Mouse (Mus musculus): ENCODE measurements around the gene Tbc1d22a.
"Not testable (repeated sequence)": the region's sequence is repeated elsewhere in the genome, so short reads cannot be mapped to it uniquely, and the experiment has no call there.

Gene Tbc1d22a

DNA sequence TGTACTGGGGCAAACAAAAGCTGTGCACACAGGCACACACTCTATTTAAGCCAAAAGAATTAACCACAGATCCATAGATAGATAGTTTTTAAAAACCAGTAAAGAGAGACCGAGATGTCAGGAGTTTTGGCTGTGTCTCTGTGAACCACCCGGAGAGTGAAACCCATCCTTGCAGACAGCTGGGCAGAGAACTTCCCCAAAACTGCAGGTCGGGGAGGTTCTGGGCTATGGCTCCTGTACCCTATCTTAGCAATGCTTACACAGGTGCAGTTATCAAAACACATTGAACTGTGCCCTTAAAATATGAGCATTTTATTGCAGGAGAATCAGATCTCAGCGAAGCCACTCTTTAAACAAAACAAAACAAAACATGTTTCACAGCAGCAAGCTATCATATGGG, 33.8 kb upstream of the Tbc1d22a start:
- DNase-seq (ENCODE audit: low spot score in 2 of 2) = peak in 1 of 2 experiments; percentile 52

DNA sequence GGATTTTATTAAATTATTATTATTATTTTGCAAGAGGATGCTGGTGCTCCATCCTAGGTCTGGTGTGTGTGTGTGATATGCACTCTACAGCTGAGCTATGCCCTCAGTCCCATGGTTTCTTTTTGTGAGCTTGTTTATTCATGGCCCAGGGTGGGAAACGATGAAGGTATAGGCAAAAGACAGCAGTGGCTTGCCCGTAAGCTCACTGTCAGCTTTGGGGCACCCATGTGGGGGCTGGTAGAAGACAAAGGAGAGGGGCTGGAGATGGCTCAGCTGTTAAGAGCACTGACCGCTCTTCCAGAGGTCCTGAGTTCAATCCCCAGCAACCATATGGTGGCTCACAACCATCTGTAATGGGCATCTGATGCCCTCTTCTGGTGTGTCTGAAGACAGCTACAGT, 32.9 kb upstream of the Tbc1d22a start:
- not testable (repeated sequence) for DNase-seq (ENCODE audit: low spot score in 2 of 2)

- peak; percentile 71 to 80 for DNase-seq (ENCODE audit: low spot score in 2 of 2)
Observed at GRCm38 (mm10) chr15:86181941-86182439, 32.3 kb upstream of the Tbc1d22a start.

DNA sequence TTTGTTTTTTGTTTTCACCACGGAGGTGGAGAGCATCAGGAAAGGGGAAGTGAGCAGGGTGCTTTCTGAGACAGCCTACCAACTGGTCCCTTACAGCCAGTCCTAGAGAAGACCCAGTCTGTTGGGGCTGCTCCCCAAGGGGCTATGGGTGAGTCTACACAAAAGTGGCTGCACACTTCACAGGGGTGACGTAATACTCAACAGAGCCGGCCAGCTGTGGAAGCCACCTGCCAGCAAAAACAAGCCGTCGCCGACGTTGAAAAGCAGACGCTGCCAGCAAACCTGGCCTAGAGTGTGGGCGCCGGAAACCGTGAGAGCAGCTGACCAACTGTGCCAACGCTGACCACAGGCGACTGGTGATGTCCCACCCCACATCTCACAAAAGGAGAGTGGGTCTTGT, 31.6 kb upstream of the Tbc1d22a start:
- DNase-seq (ENCODE audit: low spot score in 2 of 2) = peak; percentile 82 to 88

GRCm38 (mm10) chr15:86183484-86183883, 30.8 kb upstream of the Tbc1d22a start:
- peak in 1 of 2 experiments; percentile 49 for DNase-seq (ENCODE audit: low spot score in 2 of 2)

DNA sequence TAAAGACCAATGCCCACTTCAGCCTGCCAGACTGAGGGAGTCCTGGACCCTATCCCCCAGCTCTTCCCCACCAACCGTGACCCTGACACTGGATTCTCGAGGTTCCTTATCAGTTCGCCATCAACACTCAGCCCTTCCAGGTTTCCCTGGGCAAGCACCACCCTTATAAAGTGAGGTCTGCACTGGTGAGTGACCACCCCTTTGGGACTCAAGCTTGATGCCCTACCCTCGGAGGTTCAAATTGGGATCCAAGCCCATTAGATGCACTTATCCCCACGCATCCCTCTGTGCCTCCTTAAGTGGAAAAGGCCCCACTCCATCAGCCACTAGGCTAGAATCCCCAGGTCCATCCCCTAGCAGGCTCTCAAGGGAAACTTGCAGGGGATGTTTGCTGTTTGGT, 30.2 kb upstream of the Tbc1d22a start:
- no peak for DNase-seq (ENCODE audit: low spot score in 2 of 2)

GRCm38 (mm10) chr15:86184851-86185688, 29.2 kb upstream of the Tbc1d22a start:
- DNase-seq (ENCODE audit: low spot score in 2 of 2) = peak in 1 of 2 experiments; percentile 60

DNA sequence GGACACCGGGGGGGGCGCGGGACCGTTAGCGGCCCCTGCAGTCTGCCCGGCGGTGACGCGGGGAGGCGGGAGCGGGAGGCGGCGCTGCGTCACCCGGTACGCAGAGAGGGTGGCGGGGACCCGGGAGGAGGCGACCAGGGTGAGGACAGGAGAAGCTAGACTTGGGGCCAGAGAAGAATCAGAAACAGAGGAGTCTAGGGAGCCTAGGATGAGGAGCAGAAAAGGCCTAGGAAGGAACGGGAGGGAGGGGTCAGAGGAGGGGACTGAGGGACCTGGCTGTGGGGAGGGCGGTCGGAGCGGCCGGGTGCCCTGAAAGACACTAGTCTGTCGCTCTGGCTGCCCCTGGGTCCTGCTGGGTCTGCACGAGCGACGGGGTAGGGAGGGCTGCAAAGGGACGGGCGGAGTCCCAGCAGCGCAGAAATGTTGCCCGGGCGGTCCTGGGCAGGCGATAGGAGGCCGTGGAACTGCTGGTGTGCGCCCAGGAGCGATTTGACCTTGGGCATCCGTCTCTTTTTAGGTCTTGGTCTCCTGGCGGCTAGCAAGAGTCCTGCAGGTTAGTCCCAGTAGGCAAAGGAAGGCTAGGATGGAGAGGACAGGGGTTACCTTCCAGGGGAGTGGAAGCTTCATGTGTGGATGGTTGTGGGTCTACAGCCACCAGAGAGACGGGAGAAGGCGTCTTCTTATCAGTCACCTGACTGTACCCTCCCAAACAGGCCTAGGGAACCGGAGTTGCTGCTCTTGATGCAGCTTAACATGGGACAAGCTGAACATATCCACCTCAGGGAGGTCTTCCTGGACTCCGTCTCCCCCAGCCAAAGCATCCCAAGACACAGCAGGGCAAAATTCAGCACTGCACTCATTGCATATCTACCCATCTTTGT, 28.3 kb upstream of the Tbc1d22a start, which contains the start of gene Cerk:
TSS of gene Cerk (minus strand) at position 453 of the 881 bp plus-strand sequence.
- DNase-seq (ENCODE audit: low spot score in 2 of 2) = peak; percentile 76 to 77

DNA sequence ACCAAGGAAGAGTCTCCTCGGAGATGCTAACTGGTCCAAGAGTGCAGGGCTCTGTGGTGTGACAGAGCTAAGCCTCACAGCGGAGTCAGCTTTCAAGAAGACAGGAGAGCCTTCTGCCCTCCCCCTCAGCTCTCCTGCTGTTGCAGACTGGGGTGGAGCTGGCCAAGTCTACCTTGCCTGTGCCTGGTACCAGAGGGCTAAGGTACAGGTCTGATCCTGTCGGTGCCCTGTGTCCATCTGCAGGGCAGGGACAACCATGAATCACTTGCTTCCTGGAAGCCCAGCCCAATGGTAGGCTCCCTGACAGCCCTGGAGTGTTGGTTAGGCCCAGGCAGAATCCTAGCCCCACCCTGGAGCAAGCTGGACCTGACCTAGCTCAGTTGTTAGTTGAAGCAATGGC, 27.6 kb upstream of the Tbc1d22a start:
- no peak for DNase-seq (ENCODE audit: low spot score in 2 of 2)

DNA sequence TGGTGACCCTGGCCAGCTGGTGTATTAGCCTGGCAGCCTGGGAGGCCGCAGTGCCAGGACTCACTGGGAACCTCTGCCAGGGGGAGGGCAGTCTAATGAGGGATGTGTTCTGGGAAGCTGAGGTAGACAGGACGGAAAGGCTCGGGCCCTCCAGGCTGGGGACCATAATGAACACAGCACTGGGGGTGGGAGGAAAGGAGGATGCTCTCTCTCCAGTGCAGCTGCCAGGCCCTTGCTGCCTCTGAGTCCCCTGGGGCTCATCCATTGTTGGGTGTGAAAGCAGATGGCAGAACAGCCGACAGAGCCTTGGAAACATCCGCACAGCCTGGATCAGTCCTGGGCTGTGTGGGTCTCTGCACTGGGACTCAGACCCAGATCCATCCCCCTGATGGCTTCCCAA, 26.1 kb upstream of the Tbc1d22a start:
- no peak for DNase-seq (ENCODE audit: low spot score in 2 of 2)

DNA sequence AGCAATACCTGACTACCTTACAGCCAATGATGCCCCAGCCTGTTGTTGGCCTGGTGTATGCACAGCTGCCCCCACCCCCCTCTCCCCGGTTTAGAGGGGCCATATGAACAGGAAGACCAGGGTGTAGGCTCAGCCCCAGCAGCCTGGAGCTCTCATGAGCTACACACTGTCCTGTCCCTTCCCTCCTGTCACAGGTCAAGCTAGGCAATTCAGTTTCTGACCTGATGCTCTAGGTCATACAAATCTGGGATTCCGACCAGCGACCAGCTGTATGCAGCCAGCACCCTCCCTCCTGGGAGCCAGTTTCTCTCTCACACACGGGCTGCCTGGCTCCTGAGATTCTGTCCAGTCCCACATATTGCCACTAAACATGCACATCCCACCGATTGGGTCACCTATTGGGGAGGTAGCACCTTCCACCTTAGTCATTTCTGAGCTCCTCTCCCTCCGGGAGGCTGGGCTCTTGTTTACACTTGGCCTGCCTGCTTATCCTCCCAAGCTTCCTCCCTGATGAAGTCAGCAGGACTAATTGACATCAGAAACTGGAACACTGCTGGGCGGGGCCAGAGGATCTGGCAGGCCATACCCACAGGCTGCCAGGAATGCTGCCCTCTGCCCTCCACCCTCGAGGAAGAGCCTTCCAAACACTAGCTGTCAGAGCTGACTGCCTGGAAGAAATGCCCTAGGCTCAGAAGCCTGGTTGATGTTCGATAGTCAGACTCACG, 25.4 kb upstream of the Tbc1d22a start:
- no peak for DNase-seq (ENCODE audit: low spot score in 2 of 2)

- DNase-seq (ENCODE audit: low spot score in 2 of 2) = no peak
Observed at GRCm38 (mm10) chr15:86190387-86190786, 23.9 kb upstream of the Tbc1d22a start.

GRCm38 (mm10) chr15:86191505-86191904, 22.8 kb upstream of the Tbc1d22a start:
- no peak for DNase-seq (ENCODE audit: low spot score in 2 of 2)

- no peak for DNase-seq (ENCODE audit: low spot score in 2 of 2)
Observed at GRCm38 (mm10) chr15:86191933-86192332, 22.3 kb upstream of the Tbc1d22a start.

DNA sequence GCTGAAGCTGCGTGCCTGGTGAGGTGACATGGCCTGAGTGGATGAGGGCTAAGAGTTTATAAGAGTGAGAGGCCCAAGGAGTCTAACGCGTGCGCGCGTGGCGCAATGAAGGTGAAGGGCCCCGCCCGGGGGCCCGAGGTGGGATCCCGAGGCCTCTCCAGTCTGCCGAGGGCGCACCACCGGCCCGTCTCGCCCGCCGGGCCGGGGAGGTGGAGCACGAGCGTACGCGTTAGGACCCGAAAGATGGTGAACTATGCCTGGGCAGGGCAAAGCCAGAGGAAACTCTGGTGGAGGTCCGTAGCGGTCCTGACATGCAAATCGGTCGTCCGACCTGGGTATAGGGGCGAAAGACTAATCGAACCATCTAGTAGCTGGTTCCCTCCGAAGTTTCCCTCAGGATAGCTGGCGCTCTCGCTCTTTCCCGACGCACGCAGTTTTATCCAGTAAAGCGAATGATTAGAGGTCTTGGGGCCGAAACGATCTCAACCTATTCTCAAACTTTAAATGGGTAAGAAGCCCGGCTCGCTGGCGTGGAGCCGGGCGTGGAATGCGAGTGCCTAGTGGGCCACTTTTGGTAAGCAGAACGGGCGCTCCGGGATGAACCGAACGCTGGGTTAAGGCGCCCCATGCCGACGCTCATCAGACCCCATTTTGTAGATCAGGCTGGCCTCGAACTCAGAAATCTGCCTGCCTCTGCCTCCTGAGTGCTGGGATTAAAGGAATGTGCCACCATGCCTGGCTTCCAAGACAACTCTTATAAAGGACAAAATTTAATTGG, 19.4 kb upstream of the Tbc1d22a start:
- DNase-seq (ENCODE audit: low spot score in 2 of 2) = peak in 1 of 2 experiments; percentile 49

DNA sequence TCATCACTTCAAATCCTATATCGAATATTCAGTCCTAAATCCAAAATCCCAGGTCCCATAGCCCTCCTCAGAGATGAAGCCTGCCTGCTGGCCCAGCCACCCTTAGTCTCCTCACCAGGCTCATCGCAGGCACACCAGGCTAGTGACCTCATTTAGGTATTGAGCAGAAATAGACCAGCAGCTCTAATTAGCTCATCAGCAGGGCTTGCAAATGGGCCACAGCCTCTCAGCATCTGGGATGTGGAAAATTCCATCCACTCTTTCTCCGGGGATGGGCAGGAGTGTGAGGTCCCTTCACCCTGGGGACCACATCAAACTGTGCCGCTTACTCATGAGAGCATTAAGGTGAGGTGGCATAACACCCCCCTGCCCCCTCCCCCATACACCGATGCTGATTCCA, 15.2 kb upstream of the Tbc1d22a start:
- no peak for DNase-seq (ENCODE audit: low spot score in 2 of 2)

DNA sequence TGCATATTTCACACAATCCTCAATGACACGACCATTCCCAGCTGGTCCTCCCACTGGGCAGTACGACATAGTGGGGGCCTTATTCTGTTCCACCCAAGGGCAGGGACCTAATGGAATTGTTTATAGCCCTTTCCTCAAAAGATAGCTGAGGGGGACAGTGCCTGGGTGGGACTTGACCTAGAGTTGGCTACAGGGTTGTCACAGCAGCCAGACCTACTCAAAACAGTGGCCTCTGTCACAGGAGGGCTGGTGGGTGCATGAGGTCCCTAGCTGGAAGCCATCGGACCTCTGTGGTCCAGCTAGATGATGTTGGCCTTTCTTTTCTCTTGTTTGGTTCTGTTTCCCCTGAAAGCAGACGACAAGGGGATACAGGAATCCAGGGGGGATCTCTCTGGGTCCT, 14.8 kb upstream of the Tbc1d22a start:
- no peak for DNase-seq (ENCODE audit: low spot score in 2 of 2)

DNA sequence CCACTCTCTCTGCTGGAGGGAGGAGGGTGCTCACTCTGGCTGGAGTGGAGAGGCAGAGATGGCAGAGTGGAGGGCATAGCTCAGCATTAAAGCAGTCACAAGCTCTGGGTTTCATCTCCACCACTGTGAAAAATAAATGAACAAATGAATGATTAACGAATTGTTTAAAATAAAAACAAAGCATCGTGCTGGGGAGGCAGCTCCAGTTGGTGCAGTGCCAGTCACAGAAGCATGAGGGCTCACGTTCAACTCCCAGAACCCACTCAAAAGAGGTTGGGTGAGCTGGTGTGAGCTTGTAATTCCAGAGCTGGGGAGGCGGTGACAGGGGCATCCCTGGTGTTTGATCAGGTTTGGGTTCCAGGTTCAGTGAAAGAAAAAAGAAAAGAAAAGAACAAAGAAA, 14.1 kb upstream of the Tbc1d22a start:
- no peak for DNase-seq (ENCODE audit: low spot score in 2 of 2)

- no peak for DNase-seq (ENCODE audit: low spot score in 2 of 2)
Observed at GRCm38 (mm10) chr15:86201095-86201494, 13.2 kb upstream of the Tbc1d22a start.

- DNase-seq (ENCODE audit: low spot score in 2 of 2) = no peak
Observed at GRCm38 (mm10) chr15:86201696-86202330, 12.4 kb upstream of the Tbc1d22a start.
